Mouse (Mus musculus) stomach, embryonic 14.5 days (tissue): Measurements from ENCODE around the gene Nphp1. TPM values are rescaled to one million over a fixed set of nuclear protein-coding genes. Genes with fewer than 3 reads are reported as not detected.

ENCODE experiments used
- ATAC-seq: fragments of 200-750 bp; cut with Nextera tagmentation; 2 replicates; pipeline ENCODE4 v1.8.0; 2017; ENCODE audit warnings: low read depth, moderate TSS enrichment; ENCODE audit not compliant: insufficient number of reproducible peaks, insufficient read depth, low FRiP score
- H3K27ac ChIP-seq: fragments of 300-500 bp; sonication (generic); 2 replicates; pipeline ENCODE4 v1.5.1; 2014; ENCODE audit warnings: mild to moderate bottlenecking, low read length, moderate library complexity, mixed read lengths
- H3K27me3 ChIP-seq: fragments of 300-500 bp; sonication (generic); 2 replicates; pipeline ENCODE4 v1.6.1; 2014; ENCODE audit warnings: low read length, control low read depth, mixed read lengths; ENCODE audit not compliant: control insufficient read depth, insufficient read depth
- H3K36me3 ChIP-seq: fragments of 300-500 bp; sonication (generic); 2 replicates; pipeline ENCODE4 v1.6.1; 2014; ENCODE audit warnings: mild to moderate bottlenecking, control low read depth, low read length, moderate library complexity, mixed read lengths; ENCODE audit not compliant: control insufficient read depth, insufficient read depth
- H3K4me1 ChIP-seq: fragments of 300-500 bp; sonication (generic); 2 replicates; pipeline ENCODE4 v1.6.1; 2014; ENCODE audit warnings: low read length, control low read depth, mixed read lengths; ENCODE audit not compliant: control insufficient read depth, insufficient read depth
- H3K4me2 ChIP-seq: fragments of 300-500 bp; sonication (generic); replicated peaks from 2 replicates; pipeline ENCODE4 v1.6.1; 2014; ENCODE audit warnings: low read depth, low read length, control low read depth
- H3K4me3 ChIP-seq: fragments of 300-500 bp; sonication (generic); 2 replicates; pipeline ENCODE4 v1.5.1; 2014; ENCODE audit warnings: low read depth, low read length, control low read depth
- H3K9ac ChIP-seq: fragments of 300-500 bp; sonication (generic); replicated peaks from 2 replicates; pipeline ENCODE4 v1.6.1; 2014; ENCODE audit warnings: low read depth, mild to moderate bottlenecking, control low read depth, low read length, moderate library complexity, mixed read lengths
- H3K9me3 ChIP-seq: fragments of 300-500 bp; sonication (generic); 2 replicates; pipeline ENCODE4 v1.6.1; 2016; ENCODE audit warnings: low read depth, low read length, control low read depth; ENCODE audit not compliant: control insufficient read depth
- WGBS: fragments of 180-500 bp; shearing (Covaris S2); extraction: QIAGEN DNeasy Blood & Tissue Kit; methylation state at CpG from one replicate; pipeline ENCODE4 v1.1.7; 2014; 5-methylcytosine and 5-hydroxymethylcytosine counted together
- polyA plus RNA-seq: library from polyadenylated mRNA; unstranded; fragments of >200 nt; fragmentation: Nextera tagmentation; extraction: Ambion mirVana; gene quantifications from 2 replicates; pipeline ENCODE4 v1.2.1, GENCODE M21; 2014

Nphp1 gene
- polyA plus RNA-seq, 1 experiment from 2014 or later: 22.9 TPM

GRCm38 (mm10) chr2:127723193-127723592, 65.5 kb downstream of the Nphp1 start:
- no peak overlapping the region for H3K9ac ChIP-seq
- H3K36me3 ChIP-seq: no peaks in the 10 kb centered on the region
- H3K4me3 ChIP-seq: no peak overlapping the region
- H3K4me2 ChIP-seq: no peak overlapping the region
- ATAC-seq: no peak
- H3K9me3 ChIP-seq: no peaks in the 10 kb centered on the region
- WGBS: 63% methylated on average over 4 of the region's 4 CpGs
- H3K27ac ChIP-seq: peak overlapping the region; percentile 73
- H3K27me3 ChIP-seq: no peaks in the 10 kb centered on the region
- peaks cover 17% of the 10 kb centered on the region; the same call in 1 of the 2 replicates for H3K4me1 ChIP-seq

- WGBS: 27% methylated on average over 7 of the region's 7 CpGs
- H3K4me3 ChIP-seq: no peak overlapping the region
- peak overlapping the region; percentile 73 for H3K27ac ChIP-seq
- H3K9me3 ChIP-seq: no peaks in the 10 kb centered on the region
- H3K4me1 ChIP-seq: peaks cover 17% of the 10 kb centered on the region; the same call in 1 of the 2 replicates
- ATAC-seq: peak; percentile 79
- H3K9ac ChIP-seq: no peak overlapping the region
- no peaks in the 10 kb centered on the region for H3K27me3 ChIP-seq
- H3K36me3 ChIP-seq: no peaks in the 10 kb centered on the region
- H3K4me2 ChIP-seq: no peak overlapping the region
Measured at GRCm38 (mm10) chr2:127722176-127722892, 66.4 kb downstream of the Nphp1 start.

- H3K27ac ChIP-seq: no peak overlapping the region
- 65% methylated on average over 8 of the region's 8 CpGs for WGBS
- ATAC-seq: no peak
Measured at GRCm38 (mm10) chr2:127718839-127719468, 69.7 kb downstream of the Nphp1 start.

GRCm38 (mm10) chr2:127714726-127715125, 74.0 kb downstream of the Nphp1 start:
- no peak overlapping the region for H3K4me2 ChIP-seq
- H3K9ac ChIP-seq: no peak overlapping the region
- no peaks in the 10 kb centered on the region for H3K9me3 ChIP-seq
- no peaks in the 10 kb centered on the region for H3K27me3 ChIP-seq
- no peak overlapping the region for H3K27ac ChIP-seq
- peaks cover 3% of the 10 kb centered on the region; the same call in 1 of the 2 replicates for H3K4me1 ChIP-seq
- no peaks in the 10 kb centered on the region for H3K36me3 ChIP-seq
- H3K4me3 ChIP-seq: no peak overlapping the region
- no peak for ATAC-seq
- 43% methylated on average over 3 of the region's 3 CpGs for WGBS

More at GRCm38 (mm10) chr2:127718839-127719468, 69.7 kb downstream of the Nphp1 start:
- no peak overlapping the region for H3K9ac ChIP-seq
- H3K4me3 ChIP-seq: no peak overlapping the region
- H3K36me3 ChIP-seq: no peaks in the 10 kb centered on the region
- H3K9me3 ChIP-seq: no peaks in the 10 kb centered on the region
- H3K4me2 ChIP-seq: no peak overlapping the region
- no peaks in the 10 kb centered on the region for H3K27me3 ChIP-seq
- H3K4me1 ChIP-seq: peaks cover 19% of the 10 kb centered on the region; the same call in 1 of the 2 replicates

- no peaks in the 10 kb centered on the region for H3K4me1 ChIP-seq
- H3K9me3 ChIP-seq: no peaks in the 10 kb centered on the region
- no peak overlapping the region for H3K27ac ChIP-seq
- H3K27me3 ChIP-seq: no peaks in the 10 kb centered on the region
- no peak for ATAC-seq
- H3K4me3 ChIP-seq: no peak overlapping the region
- H3K4me2 ChIP-seq: no peak overlapping the region
- WGBS: 83% methylated on average over 3 of the region's 3 CpGs
- H3K36me3 ChIP-seq: no peaks in the 10 kb centered on the region
- no peak overlapping the region for H3K9ac ChIP-seq
Measured at GRCm38 (mm10) chr2:127708792-127709191, 79.9 kb downstream of the Nphp1 start.

- H3K4me1 ChIP-seq: no peaks in the 10 kb centered on the region
- H3K36me3 ChIP-seq: no peaks in the 10 kb centered on the region
- H3K4me2 ChIP-seq: no peak overlapping the region
- no peak for ATAC-seq
- 47% methylated on average over 3 of the region's 3 CpGs for WGBS
- H3K9ac ChIP-seq: no peak overlapping the region
- no peaks in the 10 kb centered on the region for H3K27me3 ChIP-seq
- H3K27ac ChIP-seq: no peak overlapping the region
- H3K4me3 ChIP-seq: no peak overlapping the region
- H3K9me3 ChIP-seq: no peaks in the 10 kb centered on the region
Measured at GRCm38 (mm10) chr2:127708060-127708459, 80.6 kb downstream of the Nphp1 start.

GRCm38 (mm10) chr2:127705267-127705666, 83.4 kb downstream of the Nphp1 start:
- Histone ChIP-seq H3K4me1 (no peaks in the 10 kb centered on the region), H3K27me3 (no peaks in the 10 kb centered on the region), H3K9me3 (no peaks in the 10 kb centered on the region), H3K4me2 (no peak overlapping the region), H3K27ac (no peak overlapping the region), H3K36me3 (no peaks in the 10 kb centered on the region), H3K4me3 (no peak overlapping the region), H3K9ac (no peak overlapping the region)
- no peak for ATAC-seq
- WGBS: 79% methylated on average over 6 of the region's 6 CpGs
